Mouse (Mus musculus): ENCODE data around the gene Manf. TPM values are rescaled to one million over a fixed set of nuclear protein-coding genes. Genes with fewer than 3 reads are reported as not detected.
A peak's percentile ranks its signal among the peaks of the same experiment; 100 is the strongest.

Gene Manf
- polyA plus RNA-seq (2016; fragmentation: Nextera tagmentation; extraction: Ambion mirVana) = 218 and 248 TPM in 2 replicates

DNA sequence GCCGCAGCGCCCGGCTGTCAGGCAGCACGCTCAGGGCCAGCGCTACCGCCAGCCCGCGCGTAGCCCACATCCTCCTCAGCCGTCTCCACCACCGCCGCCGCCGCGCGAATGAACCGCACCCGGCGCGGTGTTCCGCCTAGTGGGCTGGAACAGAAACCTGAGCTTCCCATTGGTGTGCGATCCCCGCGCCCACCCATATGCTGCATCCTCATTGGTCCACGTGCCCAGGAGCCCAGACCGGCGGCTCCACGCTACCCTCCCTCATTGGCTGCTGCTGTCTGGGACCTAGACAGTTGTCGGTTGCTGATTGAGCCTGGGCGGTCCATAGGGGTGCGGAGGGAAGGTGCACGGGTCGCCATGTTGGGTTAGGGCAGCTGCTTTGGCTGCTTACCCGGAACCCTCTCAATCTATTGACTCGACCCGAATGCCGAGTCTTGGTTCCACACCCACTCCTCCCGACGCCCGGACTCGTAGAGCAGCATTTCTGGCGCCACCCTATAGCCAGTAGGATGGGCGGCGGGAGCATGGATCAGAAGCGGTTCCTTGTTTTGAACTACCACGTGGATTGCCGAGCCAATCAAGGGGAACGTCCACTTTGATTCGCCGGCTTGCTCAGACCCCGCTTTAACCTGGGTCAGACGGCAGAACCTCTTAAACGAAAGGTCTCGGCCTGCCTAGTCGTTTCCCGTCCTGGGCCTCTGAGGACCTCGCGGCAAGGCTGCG is at the start of gene Manf:
Gene Manf, minus strand, starts transcription at position 151 of the 723 bp plus-strand sequence.
- peak within 1 kb of the TSS; percentile 76 for H3K4me2 ChIP-seq (replicated peaks)
- H3K27me3 ChIP-seq (replicated peaks) = no peaks in the 10 kb centered on the region
- H3K27ac ChIP-seq = peak within 1 kb of the TSS; percentile 86
- peak within 1 kb of the TSS; percentile 93 for H3K9ac ChIP-seq
- peaks cover 39% of the 10 kb centered on the region for H3K4me1 ChIP-seq
- peak; percentile 99 for ATAC-seq (ENCODE audit: low FRiP score, low read depth)
- peak within 1 kb of the TSS; percentile 98 for H3K4me3 ChIP-seq
- peaks cover 35% of the 10 kb centered on the region for H3K36me3 ChIP-seq
- no peaks in the 10 kb centered on the region for H3K9me3 ChIP-seq
- under 1% methylated on average over 59 of the region's 59 CpGs for WGBS

DNA sequence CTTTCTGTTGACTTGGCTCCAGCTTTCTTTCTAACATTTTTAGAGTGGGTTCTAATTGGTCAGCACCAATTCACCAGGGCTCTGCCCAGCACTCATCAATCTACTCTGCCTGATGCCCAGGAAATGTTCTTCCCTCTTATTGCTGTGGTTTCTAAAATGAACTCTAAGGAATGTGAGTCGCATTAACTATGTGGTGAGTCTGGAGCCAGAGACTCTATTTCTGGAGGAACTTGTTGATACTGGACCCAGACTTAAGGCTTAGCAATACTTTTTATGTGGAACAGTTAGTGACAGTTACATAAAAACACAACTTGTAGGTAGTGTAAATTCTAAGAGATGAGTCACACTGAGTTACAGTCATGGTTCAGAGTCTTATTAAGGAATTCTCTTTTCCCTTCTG is 43.2 kb upstream of the Manf start:
- peaks cover 12% of the 10 kb centered on the region for H3K36me3 ChIP-seq
- 93% methylated on average over 1 of the region's 1 CpGs for WGBS
- H3K9me3 ChIP-seq = no peaks in the 10 kb centered on the region
- H3K27me3 ChIP-seq (replicated peaks) = no peaks in the 10 kb centered on the region
- H3K4me3 ChIP-seq = no peak overlapping the region
- no peak overlapping the region for H3K9ac ChIP-seq
- no peak overlapping the region for H3K27ac ChIP-seq
- no peaks in the 10 kb centered on the region for H3K4me1 ChIP-seq
- ATAC-seq (ENCODE audit: low FRiP score, low read depth) = no peak
- H3K4me2 ChIP-seq (replicated peaks) = no peak overlapping the region

DNA sequence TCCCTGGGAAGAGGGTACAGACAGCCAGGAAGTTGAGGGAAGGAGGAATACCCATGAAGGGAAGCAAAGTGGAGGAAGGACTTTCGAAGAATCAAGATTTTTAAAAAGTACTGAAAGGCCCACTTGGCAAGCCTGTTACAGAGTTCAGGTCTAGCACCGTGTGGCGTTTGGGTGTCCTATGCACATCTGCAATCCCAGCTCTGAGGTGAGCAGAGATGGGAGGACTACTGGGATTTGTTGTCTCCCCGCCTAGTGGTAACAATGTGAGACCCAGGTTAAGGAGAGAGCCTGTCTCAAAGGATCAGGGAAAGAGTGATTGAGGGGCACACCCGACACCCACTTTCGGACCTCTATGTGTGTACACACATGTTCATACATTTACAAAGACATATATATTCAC is 23.1 kb upstream of the Manf start:
- H3K27me3 ChIP-seq (replicated peaks) = no peaks in the 10 kb centered on the region
- H3K4me3 ChIP-seq = no peak overlapping the region
- 86% methylated on average over 6 of the region's 6 CpGs for WGBS
- H3K9ac ChIP-seq = no peak overlapping the region
- H3K36me3 ChIP-seq = 0 out of 2 replicates have a peak, but pooled peaks cover 4% of the 10 kb centered on the region
- no peak for ATAC-seq (ENCODE audit: low FRiP score, low read depth)
- H3K9me3 ChIP-seq = no peaks in the 10 kb centered on the region
- H3K4me1 ChIP-seq = no peaks in the 10 kb centered on the region
- no peak overlapping the region for H3K4me2 ChIP-seq (replicated peaks)
- no peak overlapping the region for H3K27ac ChIP-seq

DNA sequence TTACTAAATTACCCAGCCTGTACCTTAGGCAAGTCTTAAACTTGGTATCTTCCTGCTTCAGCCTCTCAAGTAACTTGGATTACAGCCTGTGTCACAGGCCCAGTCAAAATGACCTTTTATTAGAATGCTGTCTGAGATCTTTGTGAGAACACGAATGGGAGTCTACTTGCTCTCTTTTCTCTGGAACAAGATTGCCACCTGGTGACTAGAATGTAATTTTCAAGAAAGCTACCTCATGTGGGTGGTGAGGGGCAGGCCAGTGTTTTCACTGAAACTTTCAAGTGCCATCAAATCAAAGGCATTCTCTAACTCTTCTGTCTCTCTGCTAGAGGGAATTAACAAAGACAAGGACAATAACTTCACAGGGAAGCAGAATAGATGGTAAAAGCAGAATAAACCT is 22.0 kb upstream of the Manf start:
- H3K4me2 ChIP-seq (replicated peaks) = no peak overlapping the region
- H3K36me3 ChIP-seq = 0 out of 2 replicates have a peak, but pooled peaks cover 4% of the 10 kb centered on the region
- H3K27me3 ChIP-seq (replicated peaks) = no peaks in the 10 kb centered on the region
- H3K9ac ChIP-seq = no peak overlapping the region
- H3K4me1 ChIP-seq = no peaks in the 10 kb centered on the region
- no peak overlapping the region for H3K27ac ChIP-seq
- no peaks in the 10 kb centered on the region for H3K9me3 ChIP-seq
- ATAC-seq (ENCODE audit: low FRiP score, low read depth) = no peak
- WGBS = 20% methylated on average over 1 of the region's 1 CpGs
- no peak overlapping the region for H3K4me3 ChIP-seq

DNA sequence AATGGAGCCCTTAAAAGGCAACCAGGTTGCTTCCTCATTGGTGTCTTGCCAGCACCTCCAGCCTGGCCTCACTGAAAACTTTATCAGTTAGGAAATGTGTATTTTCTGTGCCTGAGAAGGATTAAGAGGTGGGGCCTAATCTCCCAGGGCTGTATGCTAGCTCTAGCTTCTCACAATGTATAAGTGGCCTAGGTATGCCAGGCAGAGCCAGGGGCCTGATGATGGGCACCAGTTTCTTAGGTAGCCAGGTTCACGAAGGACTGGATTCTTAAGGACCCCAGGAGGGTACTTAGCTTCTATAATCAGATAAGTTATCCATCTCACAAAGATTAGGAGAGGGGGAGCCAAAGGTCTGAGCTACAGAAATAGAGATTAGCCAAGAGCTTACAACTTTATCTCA is 19.8 kb upstream of the Manf start:
- Histone ChIP-seq H3K9me3 (no peaks in the 10 kb centered on the region), H3K4me2 (replicated peaks) (no peak overlapping the region), H3K4me3 (no peak overlapping the region), H3K27ac (no peak overlapping the region), H3K4me1 (no peaks in the 10 kb centered on the region), H3K9ac (no peak overlapping the region), H3K27me3 (replicated peaks) (no peaks in the 10 kb centered on the region), H3K36me3 (0 out of 2 replicates have a peak, but pooled peaks cover 6% of the 10 kb centered on the region)
- no peak for ATAC-seq (ENCODE audit: low FRiP score, low read depth)
- 90% methylated on average over 1 of the region's 1 CpGs for WGBS

DNA sequence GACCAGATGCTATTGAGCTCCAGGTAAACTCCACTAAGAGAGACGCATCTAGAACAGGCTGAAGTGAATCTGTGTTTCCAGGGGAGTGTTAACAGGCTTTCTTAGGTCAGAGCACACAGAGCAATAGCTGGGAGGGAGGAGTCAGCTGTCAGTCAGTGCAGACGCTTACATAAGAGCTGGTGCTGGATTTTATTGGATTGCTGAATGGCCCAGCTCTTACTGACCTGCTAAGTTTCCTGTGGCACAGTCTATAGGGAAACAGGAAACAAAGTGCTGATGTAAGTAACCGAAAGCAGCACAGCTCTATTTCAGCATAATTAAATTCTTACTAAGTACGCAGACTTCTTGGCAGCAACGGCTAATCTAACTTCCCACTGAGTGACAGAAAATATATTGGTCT is 16.9 kb upstream of the Manf start:
- ATAC-seq (ENCODE audit: low FRiP score, low read depth) = no peak
- 59% methylated on average over 5 of the region's 5 CpGs for WGBS
- H3K9ac ChIP-seq = no peak overlapping the region
- H3K4me3 ChIP-seq = no peak overlapping the region
- no peaks in the 10 kb centered on the region for H3K9me3 ChIP-seq
- no peaks in the 10 kb centered on the region for H3K4me1 ChIP-seq
- H3K27ac ChIP-seq = no peak overlapping the region
- no peaks in the 10 kb centered on the region for H3K27me3 ChIP-seq (replicated peaks)
- H3K4me2 ChIP-seq (replicated peaks) = no peak overlapping the region
- 0 out of 2 replicates have a peak, but pooled peaks cover 7% of the 10 kb centered on the region for H3K36me3 ChIP-seq

DNA sequence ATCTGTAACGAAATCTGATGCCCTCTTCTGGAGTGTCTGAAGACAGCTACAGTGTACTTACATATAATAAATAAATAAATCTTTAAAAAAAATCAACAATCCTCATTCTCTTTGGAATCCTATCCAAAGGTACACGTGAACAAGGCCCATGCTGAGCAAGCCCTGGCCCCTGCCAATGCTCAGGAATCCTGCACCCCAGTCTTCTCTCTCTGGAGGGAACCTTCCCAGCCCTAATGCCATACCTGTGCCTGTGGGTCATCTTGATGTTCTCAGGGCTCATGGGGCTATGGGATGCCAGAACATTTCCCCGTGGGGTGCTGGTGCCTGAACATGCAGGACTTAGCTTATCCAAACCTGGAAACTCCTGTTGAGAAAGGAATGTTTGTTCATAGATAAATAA is 16.4 kb upstream of the Manf start:
- 74% methylated on average over 3 of the region's 3 CpGs for WGBS
- Histone ChIP-seq H3K36me3 (0 out of 2 replicates have a peak, but pooled peaks cover 7% of the 10 kb centered on the region), H3K9me3 (no peaks in the 10 kb centered on the region), H3K4me2 (replicated peaks) (no peak overlapping the region), H3K4me3 (no peak overlapping the region), H3K4me1 (no peaks in the 10 kb centered on the region), H3K27me3 (replicated peaks) (no peaks in the 10 kb centered on the region), H3K27ac (no peak overlapping the region), H3K9ac (no peak overlapping the region)
- ATAC-seq (ENCODE audit: low FRiP score, low read depth) = no peak

DNA sequence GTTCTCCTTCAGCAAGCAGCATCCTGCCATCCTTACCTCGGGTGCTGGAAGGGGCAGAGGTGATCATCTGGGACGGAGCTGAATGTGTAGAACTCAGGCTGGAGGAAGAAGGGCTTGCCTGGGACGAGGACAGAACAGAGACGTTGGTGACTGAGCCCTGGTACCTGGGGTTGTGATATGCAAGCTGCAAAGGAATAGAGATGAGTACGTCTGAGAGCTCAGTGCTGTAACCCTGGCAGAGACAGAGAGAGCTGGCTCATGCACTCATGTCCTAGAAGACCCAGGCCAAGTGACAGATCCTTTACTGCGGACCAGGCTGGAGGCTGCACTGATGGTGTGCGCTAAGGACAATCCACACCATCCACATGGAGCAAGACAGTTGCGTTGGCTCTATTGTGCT is 14.8 kb upstream of the Manf start:
- H3K27me3 ChIP-seq (replicated peaks) = no peaks in the 10 kb centered on the region
- no peak overlapping the region for H3K4me3 ChIP-seq
- no peak overlapping the region for H3K27ac ChIP-seq
- no peak overlapping the region for H3K4me2 ChIP-seq (replicated peaks)
- H3K4me1 ChIP-seq = no peaks in the 10 kb centered on the region
- H3K9me3 ChIP-seq = no peaks in the 10 kb centered on the region
- no peak for ATAC-seq (ENCODE audit: low FRiP score, low read depth)
- 92% methylated on average over 8 of the region's 8 CpGs for WGBS
- no peak overlapping the region for H3K9ac ChIP-seq
- H3K36me3 ChIP-seq = 0 out of 2 replicates have a peak, but pooled peaks cover 3% of the 10 kb centered on the region

DNA sequence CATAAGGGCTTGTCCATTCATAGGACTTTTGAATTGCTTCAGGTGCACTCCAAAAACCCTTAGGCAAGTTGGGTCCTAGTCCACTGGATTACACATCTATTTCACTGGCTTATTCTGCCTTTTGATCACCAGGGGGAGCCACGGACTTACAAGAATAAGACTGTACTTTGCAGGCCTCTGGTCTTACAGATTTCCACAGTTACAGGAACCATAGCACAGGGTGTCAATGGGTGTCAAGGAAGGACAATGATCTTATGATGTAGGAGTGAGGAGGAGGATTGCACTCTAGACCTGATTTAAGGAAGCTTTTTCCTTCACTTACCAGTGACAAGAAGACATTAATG is 12.0 kb upstream of the Manf start:
- Histone ChIP-seq H3K27ac (no peak overlapping the region), H3K36me3 (0 out of 2 replicates have a peak, but pooled peaks cover 3% of the 10 kb centered on the region), H3K4me2 (replicated peaks) (no peak overlapping the region), H3K4me3 (no peak overlapping the region), H3K27me3 (replicated peaks) (no peaks in the 10 kb centered on the region), H3K9me3 (no peaks in the 10 kb centered on the region), H3K4me1 (no peaks in the 10 kb centered on the region), H3K9ac (no peak overlapping the region)
- 13% methylated on average over 1 of the region's 1 CpGs for WGBS
- ATAC-seq (ENCODE audit: low FRiP score, low read depth) = no peak

DNA sequence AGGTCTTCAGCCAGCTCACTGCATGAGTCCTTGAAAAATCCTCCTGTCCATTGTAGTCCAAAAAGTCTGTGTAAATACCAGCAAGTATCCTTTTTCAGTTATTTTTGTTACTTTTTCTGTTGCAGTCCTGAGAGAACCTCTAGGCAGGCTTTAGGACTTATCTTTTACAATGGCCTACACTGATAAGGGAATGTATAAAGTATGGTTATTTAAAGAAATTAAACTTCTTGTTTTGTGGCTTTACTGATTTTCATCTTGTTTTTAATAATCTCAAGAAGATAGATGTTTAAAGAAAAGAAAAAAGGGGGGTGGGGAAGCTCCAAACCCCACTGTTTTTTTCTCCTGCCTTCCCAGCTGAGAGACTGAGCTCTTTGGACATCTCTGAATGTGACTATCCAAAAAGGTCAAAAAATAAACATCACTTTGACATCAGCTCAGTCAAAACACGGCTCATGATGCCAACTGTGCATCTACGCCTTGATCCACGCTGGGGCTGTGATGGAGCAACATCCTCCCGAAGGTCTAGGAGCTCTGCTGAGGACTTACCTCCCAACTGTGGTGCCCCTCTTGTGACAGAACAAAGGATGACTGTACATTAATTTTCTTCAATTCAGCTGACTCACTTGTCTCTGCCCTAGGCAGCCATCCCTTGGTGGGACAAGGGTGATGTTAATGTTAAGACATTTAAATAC is 11.5 kb upstream of the Manf start:
- no peak overlapping the region for H3K27ac ChIP-seq
- H3K9ac ChIP-seq = no peak overlapping the region
- no peak overlapping the region for H3K4me3 ChIP-seq
- H3K4me1 ChIP-seq = no peaks in the 10 kb centered on the region
- 0 out of 2 replicates have a peak, but pooled peaks cover 3% of the 10 kb centered on the region for H3K36me3 ChIP-seq
- H3K4me2 ChIP-seq (replicated peaks) = no peak overlapping the region
- H3K9me3 ChIP-seq = no peaks in the 10 kb centered on the region
- no peak for ATAC-seq (ENCODE audit: low FRiP score, low read depth)
- WGBS = 76% methylated on average over 4 of the region's 4 CpGs
- H3K27me3 ChIP-seq (replicated peaks) = no peaks in the 10 kb centered on the region

DNA sequence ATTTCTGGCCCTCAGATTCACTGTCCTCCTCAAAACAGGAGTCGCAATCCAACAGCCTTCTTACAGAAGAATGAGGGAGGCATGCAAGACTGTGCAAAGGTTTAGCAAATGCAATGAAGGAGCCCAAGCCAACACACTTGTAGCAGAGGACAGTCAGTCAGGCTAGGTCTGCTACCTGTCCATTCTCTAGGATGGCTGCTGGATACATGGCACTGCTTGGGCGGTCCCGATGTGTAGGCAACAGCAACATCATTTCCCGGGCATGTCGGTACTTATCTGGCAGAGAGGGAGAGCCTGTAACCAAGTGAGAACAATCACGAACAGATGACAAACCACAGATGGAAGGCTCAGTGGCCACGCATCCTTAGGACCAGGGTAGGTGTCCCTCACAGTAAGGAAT is 9.8 kb upstream of the Manf start:
- H3K36me3 ChIP-seq = 0 out of 2 replicates have a peak, but pooled peaks cover under 1% of the 10 kb centered on the region
- no peaks in the 10 kb centered on the region for H3K9me3 ChIP-seq
- 90% methylated on average over 7 of the region's 7 CpGs for WGBS

DNA sequence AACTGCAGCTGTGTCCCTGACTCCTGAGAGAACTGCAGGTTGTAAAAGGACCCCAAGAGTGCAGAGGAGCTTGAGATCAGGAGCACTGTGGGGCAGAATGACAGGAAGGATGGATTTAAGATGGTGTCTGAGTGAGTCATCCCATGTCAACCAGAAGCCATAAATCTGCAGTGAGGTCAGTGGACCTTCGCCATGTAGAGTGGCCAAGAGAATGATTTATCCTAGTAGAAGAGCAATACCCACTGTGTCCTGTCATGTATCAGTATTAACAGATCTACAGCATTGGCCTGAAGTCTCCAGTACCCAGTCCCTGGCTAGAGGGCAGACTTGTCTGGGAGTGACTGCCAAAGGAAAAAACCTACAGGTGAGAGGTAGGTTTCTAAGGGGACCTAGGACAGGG is 7.1 kb upstream of the Manf start:
- H3K9ac ChIP-seq = no peak overlapping the region
- no peaks in the 10 kb centered on the region for H3K27me3 ChIP-seq (replicated peaks)
- no peak overlapping the region for H3K4me3 ChIP-seq
- peaks cover 7% of the 10 kb centered on the region; the same call in 1 of the 2 replicates for H3K36me3 ChIP-seq
- no peak overlapping the region for H3K4me2 ChIP-seq (replicated peaks)
- WGBS = 75% methylated on average over 1 of the region's 1 CpGs
- H3K9me3 ChIP-seq = no peaks in the 10 kb centered on the region
- no peak for ATAC-seq (ENCODE audit: low FRiP score, low read depth)
- no peaks in the 10 kb centered on the region for H3K4me1 ChIP-seq
- H3K27ac ChIP-seq = no peak overlapping the region

More for the DNA sequence above, 9.8 kb upstream of the Manf start:
- Histone ChIP-seq H3K4me2 (replicated peaks) (no peak overlapping the region), H3K4me3 (no peak overlapping the region), H3K27ac (no peak overlapping the region), H3K9ac (no peak overlapping the region), H3K4me1 (no peaks in the 10 kb centered on the region), H3K27me3 (replicated peaks) (no peaks in the 10 kb centered on the region)
- ATAC-seq (ENCODE audit: low FRiP score, low read depth) = no peak

Data from neural tube, embryonic 12.5 days (tissue).